Mouse (Mus musculus) cerebellum, adult 8-10 months (tissue): ENCODE data around the gene Hectd4.
"Not testable (repeated sequence)": the region's sequence is repeated elsewhere in the genome, so short reads cannot be mapped to it uniquely, and the experiment has no call there.

Experiments used
- DNase-seq: peaks from one replicate; pipeline ENCODE4 v3.0.0; 2022

Gene Hectd4

DNA sequence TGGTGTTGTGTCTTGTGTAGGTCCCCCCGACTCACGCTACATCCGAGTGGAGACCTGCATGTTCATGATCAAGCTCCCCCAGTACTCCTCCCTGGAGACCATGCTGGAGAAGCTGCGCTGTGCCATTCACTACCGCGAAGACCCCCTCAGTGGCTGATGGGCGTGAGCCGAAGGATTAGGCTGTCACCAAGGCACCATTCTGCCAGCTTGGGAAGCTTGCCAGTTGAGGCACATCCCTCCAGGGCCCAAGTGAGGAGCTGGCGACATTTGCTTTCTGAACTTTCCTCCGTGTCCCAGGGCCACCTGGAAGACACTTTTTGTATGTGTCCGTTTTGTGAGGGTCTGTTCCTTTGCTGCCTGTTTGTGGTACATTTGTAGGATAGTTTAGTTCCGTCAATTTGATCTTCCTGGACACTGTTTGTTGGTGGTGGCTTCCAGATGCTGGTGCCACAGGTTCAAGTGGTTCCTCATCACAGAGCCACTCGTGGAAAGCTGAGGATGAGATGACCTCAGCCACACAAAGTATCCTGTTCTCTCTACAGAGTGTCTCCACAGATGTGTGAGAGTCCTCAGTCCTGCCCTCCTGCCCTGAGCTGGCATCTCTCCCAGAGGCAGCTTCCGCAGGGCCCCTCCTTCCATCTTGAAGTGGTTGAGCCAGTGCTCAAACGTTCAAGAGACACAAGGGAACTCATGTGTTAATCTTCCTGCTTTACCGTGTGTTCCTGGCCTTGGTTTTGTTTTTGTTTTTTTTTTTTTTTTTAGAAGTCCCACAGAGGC, 146.6 kb downstream of the Hectd4 start:
- DNase-seq = no peak

DNA sequence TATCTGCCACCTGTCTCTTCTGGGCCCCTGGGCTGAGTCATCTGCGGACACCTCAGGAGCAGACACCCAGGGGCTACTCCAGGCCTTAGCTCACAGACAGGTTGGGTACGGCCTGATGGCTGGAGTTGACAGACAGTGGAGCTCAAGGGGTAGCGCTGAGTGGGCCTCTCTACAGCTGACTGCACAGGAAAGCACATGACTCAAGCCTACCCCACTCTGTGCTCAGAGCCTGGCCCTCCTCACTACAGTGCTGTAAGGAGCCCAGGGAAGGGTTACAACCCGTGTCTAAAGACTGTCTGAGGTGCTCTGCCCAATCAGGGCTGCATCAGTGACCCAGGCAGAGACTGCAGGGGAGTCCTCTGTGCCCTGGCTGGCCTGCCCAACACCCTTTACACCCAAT, 147.2 kb downstream of the Hectd4 start:
- no peak for DNase-seq

DNA sequence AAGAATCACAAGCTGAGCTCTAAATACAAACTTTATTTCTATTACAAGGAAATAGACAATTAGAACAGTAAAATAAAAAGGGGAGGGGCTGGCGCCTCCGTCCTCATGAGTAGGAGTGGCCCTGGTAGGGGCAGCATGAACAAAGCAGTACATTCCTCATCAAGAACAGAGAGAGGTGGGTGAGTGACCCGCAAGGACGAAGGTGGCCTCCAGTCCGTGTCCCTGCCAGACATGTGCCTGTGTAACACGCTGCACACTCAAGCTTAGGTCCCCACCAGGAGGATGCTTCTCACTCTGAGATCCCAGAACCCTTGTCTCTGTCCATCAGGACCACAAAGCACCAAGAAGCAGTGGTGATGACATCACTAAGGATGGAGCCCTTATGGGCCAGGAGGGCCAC, 151.7 kb downstream of the Hectd4 start:
- no peak for DNase-seq

DNA sequence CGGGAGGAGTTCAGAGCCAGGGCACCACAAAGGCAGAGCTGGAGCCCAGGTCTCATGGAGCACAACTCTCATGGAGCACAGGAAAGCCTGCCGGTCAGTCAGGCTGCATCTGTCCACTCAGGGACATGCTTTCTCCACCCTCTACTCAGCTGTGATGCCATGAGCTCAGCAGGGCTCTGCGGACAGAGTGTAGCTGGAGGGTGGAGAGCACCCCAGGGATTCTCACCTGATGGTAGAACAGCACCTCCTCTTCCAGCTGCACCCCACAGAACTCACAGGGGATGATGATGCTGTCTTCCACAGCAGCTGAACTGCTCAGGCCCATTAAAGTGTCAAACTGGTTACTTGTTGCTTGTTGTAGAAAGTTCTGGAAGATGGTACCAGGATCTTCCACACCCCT, 154.8 kb downstream of the Hectd4 start:
- no peak for DNase-seq

DNA sequence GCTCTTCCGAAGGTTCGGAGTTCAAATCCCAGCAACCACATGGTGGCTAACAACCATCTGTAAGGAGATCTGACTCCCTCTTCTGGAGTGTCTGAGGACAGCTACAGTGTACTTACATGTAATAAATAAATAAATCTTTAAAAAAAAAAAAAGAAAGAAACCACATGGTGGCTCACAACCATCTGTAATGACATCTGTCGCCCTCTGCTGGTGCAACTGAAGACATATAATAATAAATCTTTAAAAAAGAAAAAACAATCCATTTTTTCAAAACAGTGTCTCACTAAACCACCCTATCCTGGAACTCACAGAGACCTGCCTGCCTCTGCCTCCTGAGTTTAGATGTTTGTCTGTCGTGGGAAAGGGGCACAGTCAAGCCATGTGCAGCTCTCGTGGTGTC, 157.0 kb downstream of the Hectd4 start:
- DNase-seq = not testable (repeated sequence)

DNA sequence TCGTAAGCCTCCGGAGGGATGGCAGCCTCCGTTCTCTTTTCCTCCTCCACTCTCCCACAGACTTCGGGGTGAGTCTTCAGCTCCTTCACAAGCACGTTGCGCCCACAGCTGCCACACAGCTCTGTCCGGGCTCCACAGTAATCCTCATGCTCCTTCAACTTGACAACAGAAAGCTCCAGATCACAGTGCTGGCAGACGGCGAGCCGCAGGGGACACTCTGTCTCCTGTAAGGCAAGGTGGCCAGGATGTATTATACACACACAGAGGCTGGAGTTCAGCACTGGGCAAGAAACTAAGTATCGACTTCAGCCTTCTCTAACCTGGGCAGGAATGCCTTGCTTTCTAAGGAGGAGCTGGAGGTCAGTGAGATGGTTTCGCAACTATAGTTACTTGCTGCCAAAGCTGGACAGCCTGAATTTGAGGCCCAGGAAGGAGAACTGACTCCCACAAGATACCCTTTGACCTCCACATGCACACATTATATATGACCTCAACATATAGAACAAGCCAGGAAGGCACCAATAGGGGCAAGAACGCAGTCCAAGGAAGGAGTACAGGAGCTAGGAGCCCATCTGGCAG, 158.7 kb downstream of the Hectd4 start:
- no peak for DNase-seq

DNA sequence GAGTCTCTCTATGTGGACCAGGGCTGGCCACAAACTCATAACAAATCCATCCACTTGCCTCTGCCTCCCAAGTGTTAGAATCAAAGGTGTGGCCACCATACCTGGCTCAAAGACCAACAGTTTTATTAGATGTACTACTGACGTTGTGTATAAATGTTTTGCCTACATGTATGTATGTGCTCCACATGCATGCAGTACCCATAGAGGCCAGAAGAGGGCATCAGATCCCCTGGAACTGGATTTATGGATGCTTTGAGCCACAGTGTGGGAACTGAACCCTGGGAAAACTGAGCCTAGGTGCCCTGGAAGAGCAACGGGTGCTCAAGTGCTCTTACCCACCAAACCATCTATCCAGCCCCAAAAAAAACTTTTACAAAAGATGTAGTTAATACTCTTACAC, 160.7 kb downstream of the Hectd4 start:
- DNase-seq = no peak

DNA sequence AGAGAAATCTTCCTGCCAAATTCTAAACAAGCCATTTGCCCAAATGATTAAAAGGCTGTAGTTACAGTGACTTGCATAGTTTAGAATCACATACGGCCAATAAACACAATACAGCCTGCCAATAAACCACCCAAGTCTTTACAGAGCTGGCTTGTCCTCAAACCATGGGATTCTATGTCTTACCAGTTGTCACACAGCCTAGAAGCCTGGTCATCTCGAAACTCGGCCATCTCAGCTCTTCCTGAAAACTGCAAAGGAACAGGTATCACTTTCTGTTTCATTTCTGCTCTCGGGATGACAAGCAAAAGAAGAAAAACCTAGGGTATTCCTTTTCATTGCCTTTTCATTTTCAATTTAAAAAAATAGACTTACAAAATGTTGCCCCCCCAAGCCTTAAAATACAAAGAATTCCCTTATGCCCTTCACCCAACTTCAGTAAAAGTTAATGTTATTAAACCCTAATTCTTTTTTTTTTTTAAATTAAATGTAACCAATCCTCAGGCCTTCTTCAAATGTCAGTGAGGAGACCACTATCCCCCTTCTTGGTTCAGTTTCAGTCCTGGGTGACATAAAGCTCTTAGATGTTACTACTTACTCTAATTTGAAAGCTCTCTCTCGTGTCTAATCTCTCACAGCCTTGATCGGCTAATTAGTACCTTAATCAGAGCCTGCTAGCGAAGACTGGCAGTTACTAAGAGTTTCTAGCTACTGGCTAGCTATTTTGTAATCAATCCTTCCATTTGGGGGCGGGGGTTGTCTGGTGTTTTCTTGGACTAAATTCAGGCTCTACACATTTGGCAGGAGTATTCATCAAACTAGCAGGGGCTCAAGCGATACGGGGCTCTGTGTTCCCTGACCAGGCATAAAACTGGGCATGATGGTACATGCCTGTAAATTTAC, 164.1 kb downstream of the Hectd4 start:
- no peak for DNase-seq

DNA sequence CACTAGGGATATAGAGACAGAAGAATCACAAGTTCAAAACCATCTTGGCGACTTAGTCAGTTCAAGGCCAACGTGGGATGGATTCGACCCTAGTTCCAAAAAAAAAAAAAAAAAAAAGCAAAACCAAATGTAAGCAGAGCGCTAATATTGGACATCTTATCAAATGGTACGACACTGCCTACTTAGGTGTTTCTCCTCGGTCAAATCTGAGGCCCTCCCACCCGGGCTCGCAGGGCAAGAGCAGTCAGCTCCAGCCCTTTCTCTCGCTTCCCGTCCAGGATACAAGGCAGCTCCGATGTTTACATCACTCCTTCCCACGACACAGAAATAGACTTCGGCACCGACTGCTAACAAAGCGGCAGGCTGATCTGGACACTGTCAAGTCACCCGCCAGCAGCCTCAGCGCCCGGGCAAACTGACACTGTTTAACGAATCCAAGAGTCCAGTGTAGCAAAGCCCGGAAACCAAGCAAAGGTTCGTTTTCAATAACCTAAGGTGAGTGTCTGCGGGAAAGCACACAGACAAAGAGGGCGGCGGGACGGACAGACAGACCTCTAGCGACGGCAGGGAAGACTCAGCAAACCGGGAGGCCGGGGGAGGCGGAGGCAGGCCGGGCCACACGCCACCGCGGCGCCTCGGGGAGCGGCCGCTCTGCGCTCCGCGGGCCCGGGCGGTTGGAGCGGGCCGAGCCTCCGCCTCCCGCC, 164.9 kb downstream of the Hectd4 start:
- no peak for DNase-seq

DNA sequence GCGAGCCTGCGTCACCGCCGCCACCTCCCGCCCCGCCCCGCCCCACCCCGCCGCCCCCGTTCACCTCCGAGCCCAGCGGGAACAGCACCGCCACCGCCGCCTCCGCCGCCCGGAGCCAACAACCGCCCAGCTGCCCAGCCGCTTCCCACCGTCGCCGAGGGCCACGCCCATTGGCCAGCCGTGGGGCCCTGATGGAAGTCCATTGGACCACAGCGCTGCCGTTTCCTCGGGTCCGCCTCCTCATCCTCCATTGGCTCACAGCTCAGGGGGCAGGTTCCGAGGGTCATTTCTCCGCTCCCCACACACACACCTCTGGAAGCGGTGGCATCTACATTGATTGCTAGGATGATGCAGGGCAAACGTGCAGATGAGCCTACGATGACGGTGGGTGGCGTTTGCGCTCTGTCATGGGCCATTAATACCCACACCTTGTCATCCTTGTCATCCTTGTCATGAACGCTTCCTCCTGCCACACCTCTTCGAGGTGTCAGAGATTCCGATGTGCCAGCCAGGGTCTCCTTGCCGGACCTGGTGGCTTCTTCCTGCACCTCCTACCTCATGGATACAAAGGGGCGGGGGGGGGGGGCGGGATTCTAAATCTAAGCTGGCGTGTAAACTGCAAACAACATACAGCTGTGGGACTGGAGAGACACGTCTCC, 165.6 kb downstream of the Hectd4 start, which contains the start of gene Trafd1:
TSS of gene Trafd1 (minus strand) at position 172 of the 659 bp plus-strand sequence.
- peak; percentile 91 for DNase-seq

DNA sequence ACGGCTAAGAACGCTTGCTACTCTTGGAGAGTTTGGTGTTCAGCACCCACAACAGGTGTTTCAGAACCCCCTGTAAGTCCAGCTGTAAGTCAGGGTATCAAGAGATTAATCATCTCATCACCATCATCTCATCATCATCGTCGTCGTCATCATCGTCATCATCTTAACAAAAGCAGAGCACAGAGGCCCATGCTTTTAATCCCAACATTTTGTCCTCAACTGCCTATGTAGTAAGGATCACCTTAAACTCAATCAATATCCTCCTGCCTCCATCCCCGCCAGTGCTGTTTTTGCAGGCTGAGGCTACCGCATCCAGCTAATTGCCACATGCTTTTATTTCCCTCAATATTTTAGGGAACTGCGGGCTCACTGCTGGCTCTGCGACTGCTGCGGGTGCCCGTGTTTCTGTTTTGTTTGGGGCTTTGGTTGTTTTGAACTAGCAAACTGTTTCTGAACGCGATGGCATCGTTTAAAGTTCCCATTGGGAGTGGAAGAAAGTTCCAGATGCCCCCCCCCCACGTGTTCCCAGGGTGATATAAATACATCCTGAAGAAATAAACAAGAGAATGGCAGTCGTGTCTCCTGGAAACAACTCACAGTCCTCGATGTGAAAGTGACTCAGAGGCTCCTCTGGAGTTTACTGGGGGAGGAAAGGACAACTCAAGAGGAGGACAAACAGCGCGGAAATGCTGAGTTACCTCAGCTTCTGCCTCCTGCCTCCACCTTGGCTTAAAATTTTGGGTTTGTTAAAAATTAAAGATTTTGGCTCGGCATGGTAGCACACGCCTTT, 166.3 kb downstream of the Hectd4 start:
- no peak for DNase-seq

DNA sequence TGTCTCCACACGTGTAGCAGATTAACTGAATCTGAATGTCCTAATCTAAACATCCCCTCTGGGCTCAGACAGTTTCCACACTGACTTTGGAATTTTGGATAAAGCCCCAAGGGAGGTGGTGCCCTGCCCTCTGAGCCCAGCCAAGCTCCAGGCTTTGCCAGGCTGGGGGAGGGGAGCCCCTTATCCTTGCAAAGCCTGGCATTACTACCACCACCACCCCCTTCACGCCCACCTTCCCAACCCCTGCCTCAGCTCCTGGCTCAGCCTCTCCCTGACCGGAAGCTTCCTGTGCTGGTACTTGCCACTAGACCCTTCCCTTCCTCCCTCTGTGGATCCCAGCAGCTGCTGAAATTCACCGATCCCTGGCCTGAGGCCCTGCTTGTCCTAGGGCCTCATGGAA, 167.1 kb downstream of the Hectd4 start:
- no peak for DNase-seq

DNA sequence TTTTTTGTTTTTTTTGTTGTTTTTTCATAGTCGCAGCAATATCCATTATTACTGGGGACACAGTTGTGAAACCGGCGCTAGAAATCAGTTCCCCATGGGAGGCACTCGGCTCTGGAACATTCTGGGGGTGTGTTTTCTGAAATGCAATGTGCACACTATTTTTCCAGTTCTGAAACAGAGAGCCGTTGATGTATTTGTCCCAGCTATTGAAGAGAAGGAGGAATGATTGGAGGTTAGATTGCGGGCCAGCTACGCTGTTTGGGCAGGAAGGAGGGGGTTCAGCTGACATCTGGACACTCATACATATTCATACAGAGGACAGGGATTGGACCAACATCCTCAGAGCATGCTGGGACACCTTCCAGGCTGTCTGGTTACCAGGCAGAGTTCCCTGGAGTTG, 169.1 kb downstream of the Hectd4 start:
- no peak for DNase-seq

DNA sequence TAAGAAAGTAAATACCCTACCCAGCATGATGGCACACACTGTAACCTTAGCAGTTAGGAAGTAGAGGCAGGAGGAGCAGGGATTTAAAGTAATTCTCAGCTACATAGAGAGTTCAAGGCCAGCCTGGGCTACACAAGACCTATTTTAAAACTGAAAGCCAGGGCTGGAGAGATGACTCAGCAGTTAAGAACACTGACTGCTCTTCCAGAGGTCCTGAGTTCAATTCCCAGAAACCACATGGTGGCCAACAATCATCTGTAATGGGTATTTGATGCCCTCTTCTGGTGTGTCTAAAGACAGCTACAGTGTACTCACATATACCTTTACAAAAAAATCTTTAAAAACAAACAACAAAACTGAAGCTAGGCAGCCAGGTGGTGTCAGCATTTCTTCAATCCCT, 169.7 kb downstream of the Hectd4 start:
- DNase-seq = no peak

DNA sequence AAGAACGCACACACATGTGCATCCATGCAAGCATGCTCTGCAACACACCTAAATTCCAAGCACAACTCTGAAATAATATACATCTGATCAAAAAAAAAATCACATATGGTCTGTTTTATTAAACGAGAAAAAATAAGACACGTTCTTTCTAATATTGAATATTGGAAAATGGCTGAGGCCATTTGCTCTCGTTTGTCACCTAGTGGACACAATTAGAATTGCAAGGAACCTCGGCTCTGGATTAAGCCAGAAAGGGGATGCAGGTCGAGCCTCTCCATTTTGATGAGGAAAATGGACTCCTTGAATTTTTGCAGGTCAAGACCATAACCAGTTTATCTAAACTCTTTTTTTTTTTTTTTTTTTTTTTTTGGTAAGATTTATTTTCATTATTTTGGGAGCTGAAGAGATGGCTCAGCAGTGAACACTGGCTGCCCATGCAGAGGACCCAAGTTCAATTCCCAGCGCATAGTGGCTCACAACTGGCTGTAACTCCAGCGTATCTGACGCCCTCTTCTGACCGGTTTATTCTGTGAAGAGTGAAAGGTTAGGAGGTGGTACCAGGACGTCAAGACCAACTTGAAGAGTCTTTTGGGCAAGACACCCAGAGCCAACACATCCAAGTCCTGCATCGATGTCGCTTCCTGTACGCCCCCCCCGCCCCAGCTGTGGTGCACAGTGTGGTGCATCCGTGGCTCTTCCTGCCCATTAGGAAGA, 172.8 kb downstream of the Hectd4 start:
- no peak for DNase-seq

DNA sequence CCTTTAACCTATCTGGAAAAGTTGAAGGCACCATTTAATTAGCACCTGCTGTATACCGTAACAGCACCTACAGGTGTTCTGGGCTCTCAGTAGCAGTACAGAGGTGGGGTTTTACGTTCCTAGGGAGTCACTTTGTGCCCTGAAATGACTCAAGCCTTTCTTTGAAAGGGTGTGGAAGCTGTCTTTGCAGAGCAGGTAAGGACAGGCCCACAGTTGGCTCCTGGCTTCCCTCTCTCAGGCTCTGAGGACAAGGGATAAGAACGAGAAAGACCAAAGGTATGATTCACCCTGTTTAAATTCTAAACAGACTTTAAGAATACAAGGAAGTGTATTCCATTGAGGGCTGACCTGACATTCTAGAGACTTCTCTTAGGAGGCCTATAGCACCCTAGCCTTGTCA, 173.4 kb downstream of the Hectd4 start:
- DNase-seq = no peak

DNA sequence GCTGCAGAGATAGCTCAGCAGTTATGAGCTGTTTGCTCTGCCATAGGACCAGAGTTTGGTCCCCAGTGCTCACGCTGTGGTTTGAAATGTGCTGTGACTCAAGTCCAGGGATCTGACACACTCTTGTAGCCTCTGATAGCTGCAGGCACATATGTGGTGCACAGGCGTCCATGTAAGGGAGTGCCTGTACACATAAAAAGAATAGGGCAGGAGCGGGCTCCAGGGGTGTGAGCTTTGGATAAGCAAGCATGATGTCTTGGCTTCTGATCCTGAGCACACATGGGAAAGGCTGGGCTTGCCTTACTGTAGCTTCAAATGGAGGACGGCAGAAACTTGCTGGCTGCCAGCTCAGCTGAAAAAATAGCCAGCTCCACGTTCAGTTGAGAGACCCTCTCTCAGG, 175.6 kb downstream of the Hectd4 start:
- no peak for DNase-seq

DNA sequence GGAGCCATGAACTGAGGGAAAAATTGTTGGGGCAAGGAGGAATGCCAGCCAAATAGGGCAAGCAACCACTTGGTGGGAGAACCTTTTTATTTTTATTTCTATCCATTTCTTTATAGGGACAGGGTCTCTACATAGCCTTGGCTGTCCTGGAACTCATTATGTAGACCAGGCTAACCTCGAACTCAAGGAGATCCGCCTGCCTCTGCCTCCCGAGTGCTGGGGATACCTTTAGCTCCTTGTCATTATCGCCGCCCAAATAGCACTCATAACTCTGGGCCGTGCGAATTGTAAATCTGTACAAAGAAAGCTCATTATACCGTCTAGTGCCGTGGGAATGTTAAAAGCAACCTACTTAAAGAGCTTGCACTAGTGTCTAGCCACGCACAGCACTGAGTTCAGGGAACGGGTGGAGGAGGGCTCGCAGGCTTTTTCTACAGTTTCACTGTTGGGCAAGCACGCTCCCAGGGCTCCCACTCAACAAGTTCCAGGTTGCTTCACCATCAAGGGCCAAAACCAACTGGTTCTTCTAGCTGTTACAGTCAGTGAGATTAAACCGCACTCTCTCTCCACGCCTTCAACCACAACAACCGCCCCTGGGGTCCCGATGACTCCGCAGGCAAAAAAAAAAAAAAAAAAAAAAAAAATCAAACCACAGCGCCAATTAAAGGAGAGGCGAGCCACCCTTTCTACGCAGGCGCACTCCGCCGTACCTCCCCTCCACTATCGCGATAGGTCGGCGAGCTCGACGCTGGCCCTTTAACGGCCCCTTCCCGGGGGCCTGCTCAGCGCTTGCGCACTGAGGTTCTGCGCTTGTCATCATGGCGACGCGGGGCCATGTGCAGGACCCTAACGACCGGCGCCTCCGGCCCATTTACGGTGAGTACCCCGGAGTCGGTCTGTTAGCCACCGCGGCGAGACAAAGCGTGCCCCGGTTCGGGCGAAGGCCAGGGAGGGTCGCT, 177.4 kb downstream of the Hectd4 start, which contains the start of gene Naa25:
TSS of gene Naa25 (plus strand) at position 750 of the 959 bp plus-strand sequence.
- peak; percentile 92 for DNase-seq

DNA sequence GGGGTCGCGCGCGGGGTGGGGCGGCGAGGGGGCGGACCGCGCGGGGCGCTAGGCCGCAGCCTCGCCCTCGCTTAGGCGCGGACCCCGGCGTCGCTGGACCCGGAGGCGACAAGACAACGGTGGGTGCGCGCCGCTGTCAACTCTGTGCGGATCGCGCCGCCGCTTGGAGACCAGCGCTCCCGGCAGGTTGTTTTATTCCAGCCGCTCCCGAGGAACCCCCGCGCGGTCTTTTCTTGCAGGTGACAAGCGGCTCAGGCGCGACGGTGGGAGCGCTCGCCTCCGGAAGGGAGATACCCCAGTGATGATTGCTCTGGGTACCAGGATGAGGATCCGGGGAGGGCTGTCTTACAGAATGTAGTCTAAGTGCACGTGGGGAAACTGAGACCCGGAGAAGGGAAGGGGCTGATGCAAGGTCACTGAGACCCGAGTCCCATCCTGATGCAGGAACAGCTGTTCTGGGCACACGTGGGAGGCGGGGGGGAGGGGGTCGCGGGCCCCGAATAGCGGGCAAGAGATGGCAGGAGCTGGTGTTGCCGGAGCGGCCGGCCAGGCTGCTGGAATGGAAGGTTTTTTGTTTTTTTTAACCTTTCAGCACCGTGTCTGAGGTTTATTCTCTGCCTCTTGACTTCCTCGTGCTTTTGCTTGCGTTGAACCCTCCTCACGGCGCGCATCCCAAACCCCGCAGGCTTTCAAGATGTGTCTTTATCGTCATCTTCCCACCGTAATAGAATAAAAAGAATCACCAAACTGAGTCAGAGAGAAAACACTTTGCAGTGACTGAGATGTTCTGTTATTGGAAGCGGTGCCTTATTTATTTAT, 178.3 kb downstream of the Hectd4 start:
- DNase-seq = no peak
